Mouse (Mus musculus) MEL (cell line): ENCODE measurements at regions not wholly inside any gene's neighbourhood (a gene's known extent, or its start where the extent isn't known, plus 50 kb on each side); places are given as distances from the start of the nearest gene placed in this dataset.

ENCODE experiments used
- BHLHE40 ChIP-seq: IDR thresholded peaks from 2 replicates; pipeline ENCODE4 v1.6.1; 2012; ENCODE audit warnings: low read depth, mild to moderate bottlenecking, inconsistent platforms, low read length, improper control_type of control experiment, borderline replicate concordance
- CTCF ChIP-seq, 3 experiments: IDR thresholded peaks in 2 of 3; conservative IDR thresholded peaks in 1 of 3; 2 replicates each; pipeline ENCODE4 v1.5.1; 2011 to 2012; ENCODE audit warnings: low read length in 3 of 3, low read depth in 2 of 3, mild to moderate bottlenecking in 2 of 3, improper control_type of control experiment in 1 of 3, inconsistent platforms in 1 of 3, mixed read lengths in 1 of 3, moderate library complexity in 1 of 3; ENCODE audit not compliant: control insufficient read depth in 1 of 3, insufficient read depth in 1 of 3, poor library complexity in 1 of 3, severe bottlenecking in 1 of 3
- MXI1 ChIP-seq: IDR thresholded peaks from 2 replicates; pipeline ENCODE4 v1.6.1; 2011; ENCODE audit warnings: mild to moderate bottlenecking, low read depth, low read length, improper control_type of control experiment
- NELFE ChIP-seq: IDR thresholded peaks from 2 replicates; pipeline ENCODE4 v1.6.1; 2011; ENCODE audit warnings: low read depth, low read length, improper control_type of control experiment
- SMC3 ChIP-seq: IDR thresholded peaks from 2 replicates; pipeline ENCODE4 v1.6.1; 2011; ENCODE audit warnings: low read depth, low read length, improper control_type of control experiment

DNA sequence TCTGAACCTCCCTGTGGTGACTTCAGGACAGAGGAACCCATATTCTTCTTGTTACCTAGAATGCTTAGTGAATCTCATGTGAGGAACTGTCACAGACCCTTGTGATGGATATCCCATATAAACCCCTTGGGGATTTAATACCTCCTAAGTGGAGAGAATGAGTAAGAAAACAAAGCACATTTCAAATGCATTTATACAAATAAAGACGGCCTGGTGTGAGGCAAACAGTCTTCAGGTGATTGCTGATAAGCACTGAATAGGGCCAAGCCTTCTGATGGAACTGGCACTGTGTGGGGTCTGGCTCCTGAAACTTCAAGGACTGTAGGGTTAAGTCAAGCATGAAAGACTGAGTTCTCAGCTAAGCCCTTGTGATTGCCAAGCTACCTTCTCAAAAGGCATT is 59.6 kb upstream of the Pcdh15 start:
- TF ChIP-seq CTCF (IDR thresholded peaks at IDR 0.05 in 2 of 3, conservative IDR thresholded peaks at IDR 0.05 in 1 of 3; ENCODE audit: control insufficient read depth in 1 of 3, insufficient read depth in 1 of 3, low read depth in 2 of 3, low read length in 3 of 3, poor library complexity in 1 of 3, severe bottlenecking in 1 of 3) (no peak), BHLHE40 (no peak), SMC3 (no peak), MXI1 (no peak), NELFE (no peak)
